Mouse (Mus musculus): Measurements from ENCODE around the gene Gm44579. TPM values are rescaled to one million over a fixed set of nuclear protein-coding genes. Genes with fewer than 3 reads are reported as not detected.
A peak's percentile ranks its signal among the peaks of the same experiment; 100 is the strongest.

The Gm44579 gene
- total and polyA plus RNA-seq, 2 experiments = not detected

DNA sequence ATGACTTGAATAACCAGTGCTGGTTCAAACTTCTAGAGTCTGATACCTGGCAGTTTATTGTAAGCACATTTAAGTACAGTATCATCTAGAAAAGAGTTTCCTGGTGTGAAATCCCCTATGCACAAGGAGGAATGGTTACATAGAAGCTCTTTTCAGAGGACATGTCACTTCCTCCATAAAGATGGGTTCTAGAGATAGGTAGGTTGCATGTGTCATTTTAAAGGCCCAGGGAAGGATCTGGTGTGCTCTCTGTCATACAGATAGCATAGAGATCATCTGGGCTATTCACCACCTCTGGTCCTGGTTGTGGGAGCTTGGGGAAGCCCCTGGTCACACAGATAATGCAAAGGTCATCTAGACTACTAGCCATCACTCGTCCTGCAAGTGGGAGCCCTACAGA lies 63.5 kb downstream of the Gm44579 start:
- H3K36me3 ChIP-seq (ENCODE audit: control insufficient read depth, insufficient read depth, low read length) = no peaks in the 10 kb centered on the region
- no peaks in the 10 kb centered on the region for H3K4me1 ChIP-seq (ENCODE audit: control insufficient read depth, insufficient read depth, low read length)
- H3K27me3 ChIP-seq (ENCODE audit: control insufficient read depth, insufficient read depth, low read length) = no peaks in the 10 kb centered on the region
- TF ChIP-seq CTCF (IDR thresholded peaks at IDR 0.05; ENCODE audit: low read depth, low read length) (no peak), POLR2A (IDR thresholded peaks at IDR 0.05; ENCODE audit: extremely low read depth, insufficient read depth, low read length) (no peak)
- no peak for DNase-seq (ENCODE audit: extremely low read depth, low read depth, low spot score)
- no peaks in the 10 kb centered on the region for H3K79me2 ChIP-seq (ENCODE audit: control insufficient read depth, insufficient read depth, low read length)
- no peak overlapping the region for H3K9ac ChIP-seq (ENCODE audit: low read depth, low read length)
- no peak overlapping the region for H3K27ac ChIP-seq (replicated peaks; ENCODE audit: insufficient read depth, low read depth, low read length)
- WGBS = 43% methylated on average over 1 of the region's 1 CpGs
- no peak overlapping the region for H3K4me3 ChIP-seq (ENCODE audit: insufficient read depth, low read depth, low read length)

DNA sequence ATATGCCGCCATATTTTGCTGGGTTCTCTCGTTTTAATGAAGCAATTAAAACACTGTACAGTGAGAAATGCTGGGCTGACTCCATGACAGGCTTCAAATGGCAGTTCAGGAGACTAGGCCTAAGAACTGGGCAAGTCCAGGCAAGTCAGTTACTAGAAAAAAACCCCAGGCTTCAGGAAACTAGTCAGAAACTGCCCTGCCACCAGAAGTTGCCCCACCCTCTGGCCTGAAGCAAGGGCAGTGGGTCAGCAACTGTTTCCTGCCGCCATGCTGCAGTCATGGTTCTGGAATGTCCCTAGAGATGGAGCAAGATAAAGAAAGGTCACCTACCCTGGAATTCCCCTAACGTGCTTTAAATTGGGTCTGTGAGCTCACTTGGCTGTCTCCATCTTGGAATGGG lies 64.8 kb downstream of the Gm44579 start:
- H3K4me1 ChIP-seq (ENCODE audit: control insufficient read depth, insufficient read depth, low read length) = no peaks in the 10 kb centered on the region
- 76% methylated on average over 4 of the region's 4 CpGs for WGBS
- no peak overlapping the region for H3K27ac ChIP-seq (replicated peaks; ENCODE audit: insufficient read depth, low read depth, low read length)
- H3K4me3 ChIP-seq (ENCODE audit: insufficient read depth, low read depth, low read length) = no peak overlapping the region
- no peak for TF ChIP-seq POLR2A (IDR thresholded peaks at IDR 0.05; ENCODE audit: extremely low read depth, insufficient read depth, low read length)
- no peak for TF ChIP-seq CTCF (IDR thresholded peaks at IDR 0.05; ENCODE audit: low read depth, low read length)
- H3K9ac ChIP-seq (ENCODE audit: low read depth, low read length) = no peak overlapping the region
- H3K79me2 ChIP-seq (ENCODE audit: control insufficient read depth, insufficient read depth, low read length) = no peaks in the 10 kb centered on the region
- DNase-seq (ENCODE audit: extremely low read depth, low read depth, low spot score) = no peak
- H3K36me3 ChIP-seq (ENCODE audit: control insufficient read depth, insufficient read depth, low read length) = no peaks in the 10 kb centered on the region
- H3K27me3 ChIP-seq (ENCODE audit: control insufficient read depth, insufficient read depth, low read length) = no peaks in the 10 kb centered on the region

DNA sequence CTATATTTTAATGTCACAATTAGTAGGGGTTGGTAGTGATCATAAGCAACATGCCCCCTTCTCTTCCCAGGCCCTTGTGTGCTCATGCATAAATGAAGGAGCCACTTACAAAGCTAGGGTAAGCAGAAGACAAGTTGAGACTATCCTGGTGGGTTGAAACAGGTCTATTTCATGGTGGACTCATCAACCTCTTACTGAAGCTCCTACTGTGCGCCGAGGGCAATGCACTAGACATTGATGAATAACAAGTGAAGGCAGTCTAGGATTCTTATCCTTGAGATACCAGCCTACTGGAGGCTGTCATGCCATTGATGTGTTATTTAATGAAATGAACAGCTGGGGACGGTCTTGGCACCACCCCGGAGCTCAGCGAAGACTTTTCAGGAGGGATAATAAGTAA lies 65.5 kb downstream of the Gm44579 start:
- Histone ChIP-seq H3K4me3 (ENCODE audit: insufficient read depth, low read depth, low read length) (no peak overlapping the region), H3K79me2 (ENCODE audit: control insufficient read depth, insufficient read depth, low read length) (no peaks in the 10 kb centered on the region), H3K27ac (replicated peaks; ENCODE audit: insufficient read depth, low read depth, low read length) (no peak overlapping the region), H3K27me3 (ENCODE audit: control insufficient read depth, insufficient read depth, low read length) (no peaks in the 10 kb centered on the region), H3K36me3 (ENCODE audit: control insufficient read depth, insufficient read depth, low read length) (no peaks in the 10 kb centered on the region), H3K4me1 (ENCODE audit: control insufficient read depth, insufficient read depth, low read length) (no peaks in the 10 kb centered on the region), H3K9ac (ENCODE audit: low read depth, low read length) (no peak overlapping the region)
- WGBS = 92% methylated on average over 5 of the region's 5 CpGs
- no peak for DNase-seq (ENCODE audit: extremely low read depth, low read depth, low spot score)
- TF ChIP-seq POLR2A (IDR thresholded peaks at IDR 0.05; ENCODE audit: extremely low read depth, insufficient read depth, low read length) (no peak), CTCF (IDR thresholded peaks at IDR 0.05; ENCODE audit: low read depth, low read length) (no peak)

DNA sequence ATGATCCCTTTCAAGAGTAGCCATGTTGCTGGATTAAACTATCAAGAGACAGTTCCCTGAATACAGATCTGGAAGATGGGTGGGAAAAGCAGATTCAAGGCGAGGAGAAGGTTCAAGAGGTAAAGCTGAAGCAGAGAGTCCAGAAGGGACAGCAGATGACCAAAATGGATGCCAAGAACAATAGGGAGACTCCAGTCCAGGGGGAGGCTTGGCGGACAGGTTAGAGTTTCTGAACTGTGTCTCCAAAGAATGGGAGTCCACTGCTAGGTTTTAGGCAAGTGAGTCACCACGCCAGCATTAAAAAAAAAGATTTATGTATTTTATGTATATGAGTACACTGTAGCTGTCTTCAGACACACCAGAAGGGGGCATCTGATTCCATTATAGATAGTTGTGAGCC lies 66.1 kb downstream of the Gm44579 start:
- H3K79me2 ChIP-seq (ENCODE audit: control insufficient read depth, insufficient read depth, low read length) = no peaks in the 10 kb centered on the region
- H3K9ac ChIP-seq (ENCODE audit: low read depth, low read length) = no peak overlapping the region
- H3K27me3 ChIP-seq (ENCODE audit: control insufficient read depth, insufficient read depth, low read length) = no peaks in the 10 kb centered on the region
- TF ChIP-seq POLR2A (IDR thresholded peaks at IDR 0.05; ENCODE audit: extremely low read depth, insufficient read depth, low read length) (no peak), CTCF (IDR thresholded peaks at IDR 0.05; ENCODE audit: low read depth, low read length) (no peak)
- no peaks in the 10 kb centered on the region for H3K36me3 ChIP-seq (ENCODE audit: control insufficient read depth, insufficient read depth, low read length)
- H3K4me3 ChIP-seq (ENCODE audit: insufficient read depth, low read depth, low read length) = no peak overlapping the region
- no peak for DNase-seq (ENCODE audit: extremely low read depth, low read depth, low spot score)
- no peak overlapping the region for H3K27ac ChIP-seq (replicated peaks; ENCODE audit: insufficient read depth, low read depth, low read length)
- 70% methylated on average over 3 of the region's 3 CpGs for WGBS
- H3K4me1 ChIP-seq (ENCODE audit: control insufficient read depth, insufficient read depth, low read length) = no peaks in the 10 kb centered on the region

DNA sequence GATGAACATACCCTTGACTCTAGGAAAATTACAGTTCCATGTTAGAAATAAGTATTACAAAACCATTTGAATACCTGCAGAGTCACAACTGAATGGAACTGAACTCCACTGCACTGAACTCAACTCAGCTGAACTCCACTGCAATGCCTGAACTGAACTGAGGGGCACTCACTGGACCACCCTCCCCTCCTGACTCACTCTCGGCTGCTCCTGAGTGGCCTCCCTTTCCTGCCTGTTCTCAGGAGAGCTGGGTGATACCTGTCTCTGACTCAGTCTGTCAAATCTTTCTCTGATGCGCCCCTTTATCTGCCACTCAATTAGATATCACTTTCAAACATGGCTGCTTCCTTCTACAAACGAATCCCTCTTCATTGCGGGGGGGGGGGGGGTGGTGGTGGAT lies 66.6 kb downstream of the Gm44579 start:
- no peak overlapping the region for H3K4me3 ChIP-seq (ENCODE audit: insufficient read depth, low read depth, low read length)
- H3K36me3 ChIP-seq (ENCODE audit: control insufficient read depth, insufficient read depth, low read length) = no peaks in the 10 kb centered on the region
- TF ChIP-seq CTCF (IDR thresholded peaks at IDR 0.05; ENCODE audit: low read depth, low read length) = no peak
- no peak for TF ChIP-seq POLR2A (IDR thresholded peaks at IDR 0.05; ENCODE audit: extremely low read depth, insufficient read depth, low read length)
- H3K27me3 ChIP-seq (ENCODE audit: control insufficient read depth, insufficient read depth, low read length) = no peaks in the 10 kb centered on the region
- H3K9ac ChIP-seq (ENCODE audit: low read depth, low read length) = no peak overlapping the region
- no peaks in the 10 kb centered on the region for H3K4me1 ChIP-seq (ENCODE audit: control insufficient read depth, insufficient read depth, low read length)
- H3K79me2 ChIP-seq (ENCODE audit: control insufficient read depth, insufficient read depth, low read length) = no peaks in the 10 kb centered on the region
- H3K27ac ChIP-seq (replicated peaks; ENCODE audit: insufficient read depth, low read depth, low read length) = no peak overlapping the region
- no peak for DNase-seq (ENCODE audit: extremely low read depth, low read depth, low spot score)
- WGBS = 53% methylated on average over 4 of the region's 4 CpGs

DNA sequence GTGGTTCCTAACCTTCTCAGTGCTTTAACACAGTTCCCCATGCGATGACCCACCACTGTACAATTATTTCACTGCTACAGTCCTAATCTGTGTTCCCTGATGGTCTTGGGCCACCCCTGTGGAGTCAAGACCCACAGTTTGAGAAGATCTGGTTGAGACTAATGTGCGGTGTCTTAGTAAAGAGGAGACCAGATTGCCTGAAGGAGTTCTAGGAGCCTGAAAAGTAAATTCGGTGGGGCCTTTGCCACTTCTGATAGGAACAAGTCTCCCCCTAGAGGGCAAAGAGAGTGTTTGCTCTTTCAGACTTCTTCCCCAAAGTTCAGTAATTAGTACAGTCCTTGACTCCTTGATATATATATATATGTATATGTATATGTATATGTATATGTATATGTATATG lies 67.2 kb downstream of the Gm44579 start:
- Histone ChIP-seq H3K79me2 (ENCODE audit: control insufficient read depth, insufficient read depth, low read length) (no peaks in the 10 kb centered on the region), H3K27ac (replicated peaks; ENCODE audit: insufficient read depth, low read depth, low read length) (no peak overlapping the region), H3K36me3 (ENCODE audit: control insufficient read depth, insufficient read depth, low read length) (no peaks in the 10 kb centered on the region), H3K4me1 (ENCODE audit: control insufficient read depth, insufficient read depth, low read length) (no peaks in the 10 kb centered on the region), H3K9ac (ENCODE audit: low read depth, low read length) (no peak overlapping the region), H3K27me3 (ENCODE audit: control insufficient read depth, insufficient read depth, low read length) (no peaks in the 10 kb centered on the region), H3K4me3 (ENCODE audit: insufficient read depth, low read depth, low read length) (no peak overlapping the region)
- peak; percentile 48 for DNase-seq (ENCODE audit: extremely low read depth, low read depth, low spot score)
- peak; percentile 52 for TF ChIP-seq CTCF (IDR thresholded peaks at IDR 0.05; ENCODE audit: low read depth, low read length)
- no peak for TF ChIP-seq POLR2A (IDR thresholded peaks at IDR 0.05; ENCODE audit: extremely low read depth, insufficient read depth, low read length)
- 40% methylated on average over 3 of the region's 3 CpGs for WGBS

Data from liver, adult 2 months (tissue).